Mouse (Mus musculus) heart, embryonic 14.5 days (tissue): ENCODE results near the gene Il6ra. TPM values are rescaled to one million over a fixed set of nuclear protein-coding genes. Genes with fewer than 3 reads are reported as not detected.

ENCODE experiments used
- ATAC-seq: fragments of 200-750 bp; cut with Nextera tagmentation; 2 replicates; pipeline ENCODE4 v1.8.0; 2017; ENCODE audit warnings: low read depth, moderate TSS enrichment; ENCODE audit not compliant: insufficient number of reproducible peaks, insufficient read depth, low FRiP score
- H3K27ac ChIP-seq, 2 experiments: fragments of 200-500 bp in 1 of 2; fragments of 300-500 bp in 1 of 2; sonication (generic) in 1 of 2; replicated peaks in 1 of 2; 2 replicates each; pipeline ENCODE4 v1.5.1; 2012 to 2014; ENCODE audit warnings: low read depth in 2 of 2, low read length in 2 of 2, control low read depth in 1 of 2, mild to moderate bottlenecking in 1 of 2, mixed read lengths in 1 of 2; ENCODE audit not compliant: control insufficient read depth in 1 of 2, insufficient read depth in 1 of 2
- H3K27me3 ChIP-seq: fragments of 300-500 bp; sonication (generic); 2 replicates; pipeline ENCODE4 v1.6.1; 2014; ENCODE audit warnings: mild to moderate bottlenecking, low read length, control low read depth; ENCODE audit not compliant: control insufficient read depth, insufficient read depth
- H3K36me3 ChIP-seq: fragments of 300-500 bp; sonication (generic); 2 replicates; pipeline ENCODE4 v1.6.1; 2014; ENCODE audit warnings: mild to moderate bottlenecking, control low read depth, low read length, mixed read lengths; ENCODE audit not compliant: control insufficient read depth, insufficient read depth
- H3K4me1 ChIP-seq, 2 experiments: fragments of 200-500 bp in 1 of 2; fragments of 300-500 bp in 1 of 2; sonication (generic) in 1 of 2; 2 replicates each; pipeline ENCODE4 v1.6.1; 2012 to 2014; ENCODE audit warnings: low read length in 2 of 2, control low read depth in 1 of 2, mixed read lengths in 1 of 2; ENCODE audit not compliant: control insufficient read depth in 2 of 2, insufficient read depth in 2 of 2
- H3K4me2 ChIP-seq: fragments of 300-500 bp; sonication (generic); 2 replicates; pipeline ENCODE4 v1.6.1; 2014; ENCODE audit warnings: mild to moderate bottlenecking, low read length
- H3K4me3 ChIP-seq, 2 experiments: fragments of 200-500 bp in 1 of 2; fragments of 300-500 bp in 1 of 2; sonication (generic) in 1 of 2; 2 replicates each; pipeline ENCODE4 v1.5.1; 2012 to 2014; ENCODE audit warnings: low read length in 2 of 2, mild to moderate bottlenecking in 2 of 2, control low read depth in 1 of 2, low read depth in 1 of 2, moderate library complexity in 1 of 2; ENCODE audit not compliant: control insufficient read depth in 1 of 2, insufficient read depth in 1 of 2
- H3K9ac ChIP-seq: fragments of 300-500 bp; sonication (generic); 2 replicates; pipeline ENCODE4 v1.6.1; 2014; ENCODE audit warnings: mild to moderate bottlenecking, low read length
- H3K9me3 ChIP-seq: fragments of 300-500 bp; sonication (generic); 2 replicates; pipeline ENCODE4 v1.6.1; 2016; ENCODE audit warnings: low read length, control low read depth; ENCODE audit not compliant: control insufficient read depth
- WGBS: fragments of 180-500 bp; shearing (Covaris S2); extraction: QIAGEN DNeasy Blood & Tissue Kit; methylation state at CpG from one replicate; pipeline ENCODE4 v1.1.7; 2014; 5-methylcytosine and 5-hydroxymethylcytosine counted together
- polyA plus RNA-seq: library from polyadenylated mRNA; unstranded; fragments of >200 nt; fragmentation: Nextera tagmentation; extraction: Ambion mirVana; gene quantifications from 2 replicates; pipeline ENCODE4 v1.2.1, GENCODE M21; 2014

Gene Il6ra
- polyA plus RNA-seq, 1 experiment from 2014 or later = 0.32 TPM

DNA sequence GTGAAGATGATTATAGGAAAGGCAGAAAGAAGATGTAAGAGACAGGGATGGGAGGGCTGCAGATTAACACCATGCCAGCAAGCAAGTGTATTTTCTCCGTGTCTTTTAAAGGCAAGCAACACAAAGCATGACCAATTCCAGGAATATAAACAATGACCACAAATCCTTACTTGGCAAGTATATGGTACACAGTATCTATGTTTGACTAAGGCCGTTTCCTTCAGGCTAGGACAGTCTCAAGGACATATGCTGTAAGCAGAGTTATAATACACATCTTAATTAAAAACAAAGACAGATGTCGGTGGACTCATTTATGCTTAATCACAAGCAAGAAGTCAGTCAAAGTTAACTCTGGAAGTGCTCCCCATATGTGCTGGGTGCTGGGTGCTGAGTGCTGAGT is 94.4 kb downstream of the Il6ra start:
- Histone ChIP-seq H3K9me3 (no peaks in the 10 kb centered on the region), H3K36me3 (no peaks in the 10 kb centered on the region), H3K27ac (no peak overlapping the region), H3K4me1 (peaks cover 0 to 5% of the 10 kb centered on the region in 2 experiments; a peak in 1 of 4 replicates), H3K27me3 (no peaks in the 10 kb centered on the region), H3K4me3 (no peak overlapping the region), H3K9ac (no peak overlapping the region), H3K4me2 (no peak overlapping the region)
- no peak for ATAC-seq
- 63% methylated on average over 3 of the region's 3 CpGs for WGBS

DNA sequence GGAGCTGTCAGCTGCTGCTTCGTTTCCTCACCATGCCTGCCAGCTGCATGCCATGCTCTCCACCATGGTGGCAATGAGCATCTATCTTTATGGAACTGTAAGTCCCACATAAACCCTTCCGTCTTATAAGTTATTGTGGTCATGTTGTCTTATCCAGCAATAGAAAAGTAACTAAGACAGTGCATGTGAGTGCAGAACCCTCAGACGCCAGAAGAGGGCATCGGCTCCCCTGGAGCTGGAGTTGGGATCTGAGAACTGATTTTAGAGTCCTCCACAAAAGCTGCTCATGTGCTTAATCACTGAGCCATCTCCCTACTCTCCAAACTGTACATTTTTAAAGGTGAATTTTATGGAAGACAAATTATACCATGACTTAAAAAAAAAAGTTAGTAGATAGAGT is 95.9 kb downstream of the Il6ra start:
- no peaks in the 10 kb centered on the region for H3K27me3 ChIP-seq
- no peak for ATAC-seq
- 55% methylated on average over 4 of the region's 4 CpGs for WGBS
- no peak overlapping the region for H3K4me3 ChIP-seq
- H3K27ac ChIP-seq = no peak overlapping the region
- H3K9me3 ChIP-seq = no peaks in the 10 kb centered on the region
- peaks cover 0 to 5% of the 10 kb centered on the region in 2 experiments; a peak in 1 of 4 replicates for H3K4me1 ChIP-seq
- no peak overlapping the region for H3K4me2 ChIP-seq
- no peak overlapping the region for H3K9ac ChIP-seq
- H3K36me3 ChIP-seq = no peaks in the 10 kb centered on the region

Other genes with a start within 250 kb of the Il6ra start
- gene Adar, start 198.2 kb downstream of the Il6ra start, polyA plus RNA-seq = 8.0 and 9.4 TPM in 2 replicates
- gene Chrnb2, start 148.6 kb downstream of the Il6ra start, polyA plus RNA-seq = 0.24 and 0.38 TPM in 2 replicates
- 13.6 and 15.7 TPM in 2 replicates for gene Ube2q1, start 139.6 kb downstream of the Il6ra start, polyA plus RNA-seq
- gene She, start 81.8 kb downstream of the Il6ra start, polyA plus RNA-seq = 8.9 and 9.0 TPM in 2 replicates
- 11.0 and 11.4 TPM in 2 replicates for gene Atp8b2, start 50.3 kb upstream of the Il6ra start, polyA plus RNA-seq
- gene Hax1, start 85.6 kb upstream of the Il6ra start, polyA plus RNA-seq = 78.4 and 81.9 TPM in 2 replicates
- 146 and 162 TPM in 2 replicates for gene 4933434E20Rik, start 138.4 kb upstream of the Il6ra start, polyA plus RNA-seq
- 154 and 173 TPM in 2 replicates for gene Ubap2l, start 139.4 kb upstream of the Il6ra start, polyA plus RNA-seq
- 236 and 242 TPM in 2 replicates for gene Tpm3, start 159.5 kb upstream of the Il6ra start, polyA plus RNA-seq
- gene Nup210l, start 190.9 kb upstream of the Il6ra start, polyA plus RNA-seq = 0.24 and 0.43 TPM in 2 replicates